Mouse (Mus musculus) splenic B cell, adult 2 months (primary cell): Measurements from ENCODE around the gene Slc37a2.

Experiments
- DNase-seq: peaks from one replicate; pipeline ENCODE4 v3.0.0-alpha.2; 2011; ENCODE audit warnings: low read depth, low spot score
- H3K27me3 ChIP-seq: 2 replicates; pipeline ENCODE4 v1.6.1; 2012; ENCODE audit warnings: mild to moderate bottlenecking, low read length, moderate library complexity, mixed read lengths; ENCODE audit not compliant: control insufficient read depth, poor library complexity, insufficient read depth, severe bottlenecking
- H3K36me3 ChIP-seq: 2 replicates; pipeline ENCODE4 v1.6.1; 2012; ENCODE audit warnings: mild to moderate bottlenecking, low read length, moderate library complexity, mixed read lengths; ENCODE audit not compliant: control insufficient read depth, poor library complexity, insufficient read depth, severe bottlenecking

The Slc37a2 gene

GRCm38 (mm10) chr9:37187407-37187806, 68.1 kb downstream of the Slc37a2 start:
- Histone ChIP-seq H3K27me3 (no peaks in the 10 kb centered on the region), H3K36me3 (no peaks in the 10 kb centered on the region)
- no peak for DNase-seq

- H3K36me3 ChIP-seq: no peaks in the 10 kb centered on the region
- H3K27me3 ChIP-seq: no peaks in the 10 kb centered on the region
- DNase-seq: no peak
Observed at GRCm38 (mm10) chr9:37183176-37183575, 72.4 kb downstream of the Slc37a2 start.

- Histone ChIP-seq H3K36me3 (no peaks in the 10 kb centered on the region), H3K27me3 (no peaks in the 10 kb centered on the region)
- DNase-seq: no peak
Observed at GRCm38 (mm10) chr9:37181596-37181995, 73.9 kb downstream of the Slc37a2 start.

GRCm38 (mm10) chr9:37179596-37179995, 75.9 kb downstream of the Slc37a2 start:
- no peak for DNase-seq
- no peaks in the 10 kb centered on the region for H3K36me3 ChIP-seq
- H3K27me3 ChIP-seq: no peaks in the 10 kb centered on the region

GRCm38 (mm10) chr9:37178911-37179310, 76.6 kb downstream of the Slc37a2 start:
- H3K27me3 ChIP-seq: no peaks in the 10 kb centered on the region
- no peaks in the 10 kb centered on the region for H3K36me3 ChIP-seq
- DNase-seq: no peak
